Mouse (Mus musculus): ENCODE data around the gene Tyms.
A peak's percentile ranks its signal among the peaks of the same experiment; 100 is the strongest.

GRCm38 (mm10) chr5:30104339-30104738, 30.9 kb upstream of the Tyms start:
- TF ChIP-seq CTCF (IDR thresholded peaks at IDR 0.05; ENCODE audit: control insufficient read depth, insufficient read depth, insufficient replicate concordance, low read depth, low read length) = peak; percentile 57; the same call in 1 of the 2 replicates
- TF ChIP-seq POLR2A (IDR thresholded peaks at IDR 0.05; ENCODE audit: control insufficient read depth, low read depth, low read length) = no peak
